Mouse (Mus musculus) A20 (cell line): ENCODE measurements around the gene Lingo1.

Source experiments
- DNase-seq: peaks from one replicate; pipeline ENCODE4 v3.0.0-alpha.2; 2011; ENCODE audit warnings: low read depth, low spot score

The Lingo1 gene

DNA sequence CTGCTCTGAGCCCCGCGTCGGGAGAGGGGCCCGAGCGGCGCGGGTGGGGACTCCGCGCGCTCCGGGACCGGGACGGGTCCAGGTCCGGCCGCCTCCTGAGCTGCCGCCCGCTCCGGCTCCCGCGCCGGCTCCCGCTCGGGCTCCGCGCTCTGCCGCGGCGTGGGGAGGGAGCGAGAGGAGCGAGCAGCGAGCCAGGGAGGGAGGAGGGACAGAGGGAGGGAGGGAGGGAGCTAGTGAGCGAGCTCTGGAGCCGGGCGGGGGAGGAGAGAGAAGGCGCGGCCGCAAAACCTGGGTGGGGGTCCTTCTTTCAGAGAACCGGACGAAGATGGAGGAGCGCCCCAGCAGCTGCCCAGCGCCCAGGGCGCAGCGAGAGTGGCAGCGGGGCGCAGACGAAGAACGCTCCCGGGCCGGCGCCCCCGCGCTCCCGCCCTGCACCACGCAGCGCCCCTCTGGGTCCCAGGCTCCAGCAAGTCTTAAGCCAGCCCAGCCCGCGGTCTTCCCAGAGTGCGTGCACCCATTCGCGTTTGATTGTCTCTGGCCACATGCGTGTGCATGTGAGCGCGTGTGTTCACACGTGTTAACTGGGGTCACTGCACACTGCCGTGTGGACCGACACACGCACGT lies 160.7 kb downstream of the Lingo1 start:
- no peak for DNase-seq

- no peak for DNase-seq
Measured at GRCm38 (mm10) chr9:56635121-56635497, 161.2 kb downstream of the Lingo1 start.

DNA sequence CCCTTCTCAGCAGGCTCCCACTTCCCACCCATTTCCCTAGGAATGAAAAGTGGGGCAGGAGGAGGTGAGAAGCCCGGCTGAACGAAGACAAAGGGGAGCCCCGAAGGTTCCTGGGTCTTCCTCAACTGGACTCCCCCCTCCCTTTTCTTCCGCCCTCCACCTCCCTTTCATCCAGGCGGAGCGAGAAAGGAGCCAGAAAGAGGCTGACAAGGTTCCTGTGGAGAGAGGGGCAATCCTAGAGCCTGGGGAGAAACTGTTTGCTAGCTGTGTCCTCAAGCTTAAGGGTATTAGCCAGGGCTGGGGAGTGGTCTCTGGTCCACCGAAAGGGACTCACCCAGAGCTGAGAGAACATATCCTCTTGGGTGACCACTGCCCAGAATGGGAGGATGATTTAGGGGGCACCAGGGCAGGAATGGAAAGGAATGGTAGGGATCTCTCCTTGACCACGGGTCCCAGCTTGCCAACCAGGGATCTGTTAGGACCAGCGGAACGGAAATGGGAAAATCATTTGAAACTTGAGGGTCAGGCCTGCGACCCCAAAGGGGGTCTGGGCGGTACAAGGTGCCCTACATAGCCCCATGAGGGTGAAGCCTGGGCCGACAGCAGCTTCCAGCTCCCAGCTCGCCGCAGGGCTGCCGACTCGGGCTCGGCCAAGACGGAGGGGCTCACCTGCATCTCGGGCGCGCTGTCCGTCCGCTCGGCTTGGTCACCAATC lies 161.7 kb downstream of the Lingo1 start:
- DNase-seq, result no peak

DNA sequence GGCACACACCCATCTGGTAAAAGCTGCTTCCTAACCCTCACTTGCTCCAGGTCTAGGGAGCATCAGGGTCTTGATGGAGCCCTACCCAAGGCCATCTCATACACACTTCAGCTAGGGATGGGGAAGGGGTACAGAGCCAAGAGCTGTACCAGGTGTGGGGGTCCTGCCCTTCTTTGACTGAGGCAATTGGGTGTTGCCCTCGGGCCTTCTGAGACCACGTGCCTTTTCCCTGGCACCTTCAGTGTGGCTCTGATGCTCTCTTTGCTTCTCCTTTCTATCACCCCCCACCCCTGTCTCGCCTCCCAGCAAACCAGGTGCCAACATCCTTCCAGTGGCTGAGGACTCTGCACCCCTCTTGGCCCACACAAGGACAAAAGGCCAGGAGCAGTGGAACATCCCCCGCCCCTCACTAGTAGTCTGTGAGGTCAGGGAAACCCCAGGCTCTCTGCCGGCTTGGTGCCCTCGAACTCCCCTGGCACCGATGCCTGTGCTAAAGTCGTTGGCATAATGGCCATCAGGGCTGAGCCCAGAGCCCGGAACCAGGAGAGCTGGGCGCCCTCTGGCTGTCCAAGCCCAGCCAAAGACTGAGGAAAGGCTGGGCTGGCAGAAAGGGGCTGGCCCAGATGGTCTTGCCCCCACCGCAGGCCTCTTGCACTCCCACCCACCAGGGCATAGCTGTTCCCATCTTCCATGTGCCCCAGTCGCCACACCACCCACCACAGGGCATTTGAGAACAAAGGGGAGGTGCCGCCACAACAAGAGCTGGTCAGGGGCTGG lies 162.6 kb downstream of the Lingo1 start:
- DNase-seq, result no peak

DNA sequence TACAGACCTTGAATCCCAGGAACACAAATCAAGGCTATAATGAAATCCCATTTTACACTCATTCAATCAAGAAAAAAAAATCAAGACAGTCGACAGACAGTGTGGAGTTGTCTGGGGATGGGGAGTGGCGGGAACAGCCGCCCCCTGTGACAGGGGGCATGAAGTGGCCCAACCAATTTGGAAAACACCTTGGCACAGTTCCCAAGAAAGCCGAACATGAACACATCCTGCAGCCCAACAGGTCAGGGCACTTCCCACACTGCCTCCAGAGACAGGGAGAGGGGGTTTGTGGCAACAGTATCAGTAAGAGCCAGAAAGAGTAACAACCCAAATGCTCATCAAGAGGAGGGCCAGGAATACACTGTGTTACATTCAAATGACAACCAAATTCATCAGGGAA lies 165.3 kb downstream of the Lingo1 start:
- no peak for DNase-seq

DNA sequence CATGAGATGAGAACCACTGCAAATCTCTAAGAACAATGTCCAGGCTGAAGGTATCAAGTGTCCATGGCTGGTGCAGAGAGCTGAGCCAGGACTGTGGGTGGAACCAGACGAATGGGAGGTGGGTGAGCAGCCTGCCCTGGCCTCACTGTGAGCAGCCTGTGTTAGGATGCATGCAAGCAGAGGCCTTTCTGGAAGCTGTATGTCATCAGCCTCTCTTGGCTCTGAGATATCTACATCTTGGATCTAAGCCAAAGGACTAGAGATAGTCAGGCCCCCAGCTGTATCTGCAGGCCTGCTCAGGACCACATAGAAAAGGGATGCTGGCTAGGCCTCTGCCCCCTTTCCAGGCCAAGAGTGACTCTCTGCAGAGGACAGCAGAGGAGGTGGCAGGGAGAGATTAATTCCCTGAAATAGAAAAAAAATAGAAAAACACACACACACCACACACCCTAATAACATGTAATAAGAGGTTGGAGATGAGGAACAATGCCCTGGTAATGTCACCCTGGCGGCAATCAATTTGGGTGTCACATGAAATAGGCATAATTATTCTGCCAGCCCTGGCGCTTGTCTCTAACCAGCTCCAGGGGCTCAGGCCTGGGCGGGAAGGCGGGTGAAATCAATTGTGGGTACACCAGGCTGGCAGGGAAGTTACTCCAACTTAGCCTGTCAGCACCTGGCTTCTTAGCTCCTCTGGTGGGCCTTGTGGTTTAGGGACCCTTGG lies 166.4 kb downstream of the Lingo1 start:
- DNase-seq, result no peak

- no peak for DNase-seq
Measured at GRCm38 (mm10) chr9:56627295-56627694, 169.0 kb downstream of the Lingo1 start.

- DNase-seq, result no peak
Measured at GRCm38 (mm10) chr9:56624923-56625322, 171.3 kb downstream of the Lingo1 start.

DNA sequence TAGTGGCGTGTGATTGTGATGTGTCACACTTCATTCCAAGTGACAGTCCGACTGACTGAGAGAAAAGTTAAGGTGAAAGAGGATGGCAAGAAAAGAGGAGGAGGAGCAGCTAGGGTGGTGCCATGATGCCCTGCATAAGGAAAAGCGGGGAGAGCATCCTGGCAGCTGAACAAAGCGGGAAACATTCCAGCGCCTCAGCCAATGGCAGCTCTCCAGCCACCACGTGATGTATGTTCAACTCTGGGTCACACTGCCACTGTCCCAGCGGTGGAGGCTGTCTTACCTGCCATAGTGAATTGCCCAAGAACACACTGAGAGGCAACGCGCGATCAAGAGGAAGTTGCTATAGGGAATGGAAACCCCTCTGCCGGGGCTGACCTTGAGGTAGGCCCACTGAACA lies 172.9 kb downstream of the Lingo1 start:
- no peak for DNase-seq

DNA sequence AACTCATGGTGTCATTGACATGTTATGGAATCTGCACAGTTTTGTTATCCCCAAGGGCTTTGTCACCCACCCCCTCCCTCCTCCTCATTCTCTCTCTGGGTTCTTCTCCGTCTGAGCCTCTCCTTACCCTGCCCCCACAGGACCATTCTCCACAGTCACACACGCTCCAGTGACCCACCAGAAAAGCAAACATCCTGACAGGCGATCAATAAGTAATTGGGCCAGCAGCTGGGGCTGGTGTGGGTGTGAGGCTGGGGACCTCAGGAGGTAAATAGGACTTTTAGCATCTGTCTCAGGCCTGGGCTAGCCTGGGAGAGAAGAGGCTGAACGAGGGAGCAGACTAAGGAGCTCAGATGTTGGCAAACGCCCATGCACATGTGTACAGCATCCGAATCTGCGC lies 173.5 kb downstream of the Lingo1 start:
- no peak for DNase-seq

GRCm38 (mm10) chr9:56620512-56621371 lies 175.5 kb downstream of the Lingo1 start:
- DNase-seq, result no peak

DNA sequence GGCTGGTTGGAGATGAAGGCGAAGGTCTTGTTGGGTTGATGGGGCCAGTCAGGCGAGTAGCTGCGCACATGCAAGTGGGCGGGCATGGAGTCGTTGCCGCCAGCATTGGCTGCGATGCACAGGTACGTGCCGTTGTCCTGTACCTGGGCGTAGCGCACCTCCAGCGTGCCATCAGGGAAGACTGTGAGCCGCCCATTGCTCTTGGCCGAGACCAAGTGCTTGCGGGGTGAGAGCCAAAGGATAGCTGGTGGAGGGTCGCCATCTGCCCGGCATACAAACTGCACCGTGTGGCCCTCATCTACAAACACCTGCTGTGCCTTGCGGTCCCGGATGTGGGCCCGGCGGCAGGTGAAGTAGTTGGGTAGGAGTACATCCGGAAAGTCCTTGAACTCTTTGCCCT lies 176.6 kb downstream of the Lingo1 start:
- no peak for DNase-seq

DNA sequence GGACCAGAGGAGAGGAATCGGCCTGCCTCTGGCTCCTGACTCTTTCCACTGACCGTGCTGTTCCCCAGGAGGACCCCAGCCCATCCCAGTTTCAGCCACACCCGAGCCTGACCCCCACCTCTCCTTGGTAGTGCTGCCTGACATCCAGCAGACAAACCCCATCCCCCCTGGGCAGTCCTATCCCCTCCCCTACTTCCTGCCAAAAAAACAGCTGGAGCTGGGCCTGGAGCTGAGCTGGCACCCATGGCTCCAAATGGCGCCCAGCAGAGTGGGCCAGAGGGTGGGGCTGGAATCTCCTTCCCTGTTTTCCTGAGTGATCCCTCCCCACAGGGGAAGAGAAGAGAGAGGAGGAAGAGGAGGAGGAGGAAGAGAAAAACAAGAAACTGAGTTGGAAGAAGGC lies 177.6 kb downstream of the Lingo1 start:
- no peak for DNase-seq

GRCm38 (mm10) chr9:56616061-56616460 lies 180.2 kb downstream of the Lingo1 start:
- DNase-seq, result no peak

GRCm38 (mm10) chr9:56612798-56613183 lies 183.5 kb downstream of the Lingo1 start:
- peak; percentile 56 for DNase-seq

DNA sequence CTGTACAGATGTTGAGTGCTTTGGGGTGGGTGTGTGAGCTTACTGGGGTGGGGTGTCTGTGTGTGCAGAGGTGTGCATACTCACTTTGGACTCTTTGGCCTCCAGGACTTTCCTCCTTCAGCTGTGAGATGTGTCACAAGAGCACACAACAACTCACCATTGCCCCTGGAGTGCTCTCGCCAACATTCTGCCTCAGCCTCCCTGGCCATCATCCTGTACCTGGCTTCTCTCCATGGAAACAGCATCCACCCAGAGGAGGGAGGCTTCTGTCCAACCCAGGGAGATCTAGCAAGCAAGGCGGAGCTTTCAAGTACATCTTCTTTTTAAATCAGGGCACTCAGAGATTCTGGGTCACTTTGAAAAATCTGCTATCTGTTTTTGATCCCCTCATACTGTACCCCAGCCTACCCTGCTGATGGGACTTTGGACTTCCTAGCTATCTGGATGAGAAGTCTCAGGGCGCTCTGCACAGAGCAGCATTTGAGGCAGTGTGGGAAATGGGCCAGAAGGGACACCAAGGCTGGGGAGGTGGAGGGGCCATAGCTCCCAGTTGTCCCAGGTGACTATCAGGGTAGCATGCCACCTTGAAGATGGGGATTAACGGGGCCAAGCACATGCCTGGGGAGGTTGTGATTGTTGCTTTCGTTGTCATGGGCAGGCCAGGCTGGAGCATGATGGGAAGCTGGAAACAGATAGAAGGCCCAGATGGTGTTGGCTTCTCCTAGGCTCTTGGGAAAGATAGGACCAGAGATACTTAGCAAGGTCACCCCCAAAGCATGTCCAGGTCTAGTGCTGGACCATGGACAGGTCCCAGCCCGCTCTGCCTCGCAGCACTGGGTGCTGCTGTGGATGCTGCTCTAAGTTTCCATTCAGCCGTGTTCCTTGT lies 184.1 kb downstream of the Lingo1 start:
- DNase-seq, result no peak

DNA sequence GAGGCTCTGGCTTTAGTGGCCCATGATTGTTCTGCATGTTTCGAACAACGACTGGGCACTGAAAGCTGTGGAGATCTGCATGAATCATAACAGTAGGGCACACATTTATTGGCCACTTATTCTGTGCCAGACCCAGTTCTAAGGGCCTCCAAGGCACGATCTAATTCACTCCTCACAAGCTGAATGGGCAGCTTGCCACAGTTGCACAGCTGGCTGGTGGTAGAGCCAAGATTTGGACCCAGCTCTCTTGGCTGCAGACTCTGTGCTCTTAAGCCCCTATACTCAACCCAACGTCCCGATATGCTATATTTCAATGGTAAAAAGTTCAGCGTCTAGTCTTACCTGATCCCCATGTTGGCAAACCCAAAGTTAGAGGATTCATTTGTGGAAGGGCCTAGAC lies 185.3 kb downstream of the Lingo1 start:
- DNase-seq, result no peak

- DNase-seq, result no peak
Measured at GRCm38 (mm10) chr9:56610466-56610865, 185.8 kb downstream of the Lingo1 start.

DNA sequence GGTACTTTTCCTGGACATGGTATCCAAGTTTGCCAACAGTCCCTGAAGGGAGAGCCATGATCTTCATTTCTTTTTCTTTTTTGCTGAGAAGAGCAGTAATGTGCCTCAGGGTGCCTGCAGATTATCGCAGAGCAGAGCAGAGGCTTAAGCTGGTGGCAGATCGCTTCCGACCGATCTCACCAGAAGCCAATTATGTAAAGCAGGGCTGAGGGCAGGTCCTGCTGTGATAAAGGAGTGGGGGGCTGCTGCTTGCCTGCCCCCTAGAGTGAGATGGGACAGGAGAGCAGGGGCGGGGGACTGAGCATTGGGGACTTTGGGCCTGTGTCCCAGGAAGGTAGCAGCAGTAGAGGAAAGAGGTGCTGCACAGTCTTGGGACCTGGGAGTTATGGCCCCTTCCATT lies 186.8 kb downstream of the Lingo1 start:
- no peak for DNase-seq

- DNase-seq, result peak; percentile 74
Measured at GRCm38 (mm10) chr9:56608691-56609351, 187.4 kb downstream of the Lingo1 start.
